Mouse (Mus musculus) lung, postnatal 0 days (tissue): ENCODE results near the gene Zbed4.

Experiments used
- CTCF ChIP-seq: IDR thresholded peaks from 2 replicates; pipeline ENCODE4 v1.5.1; 2016; ENCODE audit warnings: antibody characterized with exemption, mild to moderate bottlenecking
- EP300 ChIP-seq: IDR thresholded peaks from 2 replicates; pipeline ENCODE4 v1.6.1; 2016; ENCODE audit warnings: antibody characterized with exemption, mild to moderate bottlenecking, control low read depth

DNA sequence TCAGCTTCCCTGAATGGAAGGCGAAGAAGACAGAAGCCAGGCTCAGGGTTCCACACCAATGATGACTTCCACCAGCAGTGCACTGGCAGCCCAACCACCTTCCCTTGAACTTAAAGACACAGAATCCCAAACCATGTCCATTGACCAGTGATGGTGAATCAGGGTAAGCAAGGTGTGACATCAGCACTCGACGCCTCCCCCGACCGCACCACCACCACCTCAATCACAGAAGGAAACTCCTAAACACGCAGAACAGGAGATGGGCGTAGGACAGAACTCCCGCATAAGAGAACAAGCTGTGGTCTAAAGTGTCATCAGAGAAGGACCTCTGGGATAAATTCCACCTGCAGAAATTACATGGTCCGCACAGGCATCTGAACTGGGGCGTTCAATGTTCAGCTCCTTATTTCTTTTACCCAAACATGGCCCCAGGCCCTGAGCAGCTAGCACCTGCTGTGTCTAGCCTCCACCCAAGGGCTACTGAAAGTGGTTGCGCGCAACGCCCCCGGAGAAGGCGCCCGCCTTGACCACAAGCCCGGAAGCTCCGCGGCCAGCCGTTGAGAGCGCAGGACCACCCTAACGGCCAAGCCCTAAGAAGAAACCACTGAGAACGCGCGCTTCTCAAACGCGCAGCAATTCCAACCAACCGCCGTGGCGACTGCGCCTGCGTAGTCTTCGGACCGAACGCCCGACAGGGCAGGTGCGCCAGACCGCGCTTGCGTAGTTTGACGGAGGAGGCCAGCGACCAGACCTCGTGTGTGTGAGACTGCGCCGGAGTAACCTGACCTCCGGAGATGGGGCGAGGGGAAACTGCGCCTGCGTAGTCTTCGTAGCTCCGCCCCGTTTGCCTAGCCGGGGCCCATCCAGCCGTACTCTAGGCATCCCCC, 540 bp upstream of the Zbed4 start:
- no peak for TF ChIP-seq CTCF
- TF ChIP-seq EP300: no peak
